Mouse (Mus musculus): ENCODE results near the gene Mindy3.

Gene Mindy3

DNA sequence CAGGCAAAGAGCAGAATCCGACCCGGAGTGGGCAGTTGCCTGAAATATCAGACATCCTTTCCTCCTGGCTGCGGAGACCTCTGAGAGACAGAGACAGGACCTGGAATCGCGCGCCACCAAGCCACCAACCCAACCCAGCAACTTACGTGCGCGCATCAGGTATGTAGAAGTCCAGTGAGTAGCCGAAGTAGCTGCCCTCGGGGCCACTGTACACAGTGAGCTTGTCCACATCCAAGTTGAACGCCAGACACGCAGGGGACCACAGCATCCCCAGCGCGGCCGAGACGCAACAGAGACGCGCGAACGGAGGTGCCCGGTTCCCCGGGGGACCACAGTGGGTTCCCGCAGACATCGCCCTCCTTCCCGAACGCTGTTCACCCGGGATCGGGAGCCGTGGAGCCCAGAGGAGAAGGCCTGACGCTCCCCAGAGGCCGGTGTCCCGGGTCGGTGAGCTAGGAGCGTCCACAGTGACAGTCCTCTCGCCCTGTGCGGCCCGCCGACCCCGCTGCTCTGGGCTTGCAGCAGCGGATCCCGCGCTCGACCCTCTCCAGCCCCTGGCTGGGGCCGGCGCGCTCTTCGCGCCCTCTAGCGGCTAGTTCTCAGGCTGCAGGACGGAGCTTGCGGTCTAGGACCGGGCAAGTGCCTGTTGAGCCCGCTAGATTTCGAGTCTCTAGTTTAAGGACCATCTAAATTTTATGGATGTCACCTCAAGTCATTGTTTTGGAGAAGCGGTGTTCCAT is 117.7 kb downstream of the Mindy3 start, which contains the start of gene Itga8:
Gene Itga8, minus strand, starts transcription at position 492 of the 740 bp plus-strand sequence.
- peak; percentile 91 for DNase-seq (ENCODE audit: low spot score)

GRCm38 (mm10) chr2:12300449-12301228 is 118.6 kb downstream of the Mindy3 start:
- no peak for DNase-seq (ENCODE audit: low spot score)

DNA sequence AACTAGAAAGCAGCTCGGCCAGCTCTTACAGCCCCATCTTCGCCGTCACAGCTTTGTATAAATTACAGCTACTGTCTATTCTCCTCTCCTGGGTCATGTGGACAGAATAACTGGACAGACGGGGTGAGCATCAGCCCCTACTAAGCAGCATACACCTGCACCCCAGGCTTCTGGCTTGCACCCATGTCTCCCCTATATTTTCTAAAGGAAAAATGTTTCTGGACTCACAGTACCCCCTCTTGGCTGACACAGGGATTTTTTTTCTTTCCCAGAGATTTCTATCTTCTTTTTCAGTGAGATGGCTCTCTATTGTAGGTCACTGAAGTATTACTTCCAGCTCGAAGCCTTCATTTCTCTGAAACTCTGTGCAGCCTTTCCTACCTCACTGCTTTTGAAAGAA is 122.0 kb downstream of the Mindy3 start:
- DNase-seq (ENCODE audit: low spot score), result no peak
